Mouse (Mus musculus) thymus, adult 2 months (tissue): ENCODE data around the gene Samd15. TPM values are rescaled to one million over a fixed set of nuclear protein-coding genes. Genes with fewer than 3 reads are reported as not detected.

Experiments used
- DNase-seq: peaks from one replicate; pipeline ENCODE4 v3.0.0; 2021
- H3K27ac ChIP-seq: fragments of 200-500 bp; 2 replicates; pipeline ENCODE4 v1.5.1; 2012; ENCODE audit warnings: low read length, control low read depth; ENCODE audit not compliant: control insufficient read depth, insufficient read depth
- H3K27me3 ChIP-seq: fragments of 200-500 bp; 2 replicates; pipeline ENCODE4 v1.6.1; 2012; ENCODE audit warnings: mild to moderate bottlenecking, low read length, moderate library complexity, mixed read lengths; ENCODE audit not compliant: control insufficient read depth, insufficient read depth
- H3K36me3 ChIP-seq: fragments of 200-500 bp; 2 replicates; pipeline ENCODE4 v1.6.1; 2012; ENCODE audit warnings: mild to moderate bottlenecking, low read length, moderate library complexity; ENCODE audit not compliant: control insufficient read depth, insufficient read depth
- H3K4me1 ChIP-seq: fragments of 200-500 bp; replicated peaks from 2 replicates; pipeline ENCODE4 v1.6.1; 2012; ENCODE audit warnings: low read length; ENCODE audit not compliant: control insufficient read depth, insufficient read depth
- H3K4me3 ChIP-seq: fragments of 200-500 bp; 2 replicates; pipeline ENCODE4 v1.5.1; 2012; ENCODE audit warnings: mild to moderate bottlenecking, low read length, control low read depth, moderate library complexity; ENCODE audit not compliant: control insufficient read depth, insufficient read depth
- CTCF ChIP-seq: fragments of 200-500 bp; IDR thresholded peaks from 2 replicates; pipeline ENCODE4 v1.5.1; 2012; ENCODE audit warnings: mild to moderate bottlenecking, control low read depth, low read length, moderate library complexity, borderline replicate concordance; ENCODE audit not compliant: control insufficient read depth, poor library complexity, insufficient read depth; ENCODE audit errors: extremely low read depth
- POLR2A ChIP-seq: fragments of 200-500 bp; IDR thresholded peaks from 2 replicates; pipeline ENCODE4 v1.6.1; 2012; ENCODE audit warnings: mild to moderate bottlenecking, low read length, control low read depth, moderate library complexity; ENCODE audit not compliant: control insufficient read depth, poor library complexity, insufficient read depth; ENCODE audit errors: extremely low read depth
- WGBS: fragments of 180-500 bp; shearing (Covaris S2); methylation state at CpG from one replicate; pipeline ENCODE4 v1.1.7; 2018; 5-methylcytosine and 5-hydroxymethylcytosine counted together
- polyA plus RNA-seq: library from polyadenylated mRNA; depleted of rRNA; stranded (reverse); fragments of >200 nt; gene quantifications from 2 replicates; pipeline ENCODE4 v1.2.3, GENCODE M21; 2012; rRNA removed

Gene Samd15
- polyA plus RNA-seq, 1 experiment: 0.49 TPM

GRCm38 (mm10) chr12:87256629-87257028 is 57.1 kb downstream of the Samd15 start:
- Histone ChIP-seq H3K27ac (no peak overlapping the region), H3K36me3 (peaks cover 36% of the 10 kb centered on the region), H3K4me3 (no peak overlapping the region), H3K4me1 (no peaks in the 10 kb centered on the region), H3K27me3 (no peaks in the 10 kb centered on the region)
- no peak for TF ChIP-seq POLR2A
- no peak for TF ChIP-seq CTCF
- WGBS: 91% methylated on average over 5 of the region's 5 CpGs
- no peak for DNase-seq

GRCm38 (mm10) chr12:87260562-87260961 is 61.0 kb downstream of the Samd15 start:
- Histone ChIP-seq H3K4me1 (no peaks in the 10 kb centered on the region), H3K27me3 (no peaks in the 10 kb centered on the region), H3K4me3 (no peak overlapping the region), H3K36me3 (peaks cover 35% of the 10 kb centered on the region), H3K27ac (no peak overlapping the region)
- no peak for DNase-seq
- no peak for TF ChIP-seq POLR2A
- TF ChIP-seq CTCF: no peak
- WGBS: 96% methylated on average over 8 of the region's 8 CpGs

Other genes starting within 250 kb of the Samd15 start
- gene Zdhhc22, start 209.3 kb upstream of the Samd15 start, polyA plus RNA-seq: 0.86 and 1.6 TPM in 2 replicates
- 0.43 and 0.58 TPM in 2 replicates for gene Tmem63c, start 178.4 kb upstream of the Samd15 start, polyA plus RNA-seq
- 0.17 and 0.55 TPM in 2 replicates for gene Ngb, start 97.2 kb upstream of the Samd15 start, polyA plus RNA-seq
- gene Gstz1, start 52.6 kb upstream of the Samd15 start, polyA plus RNA-seq: 39.0 and 46.9 TPM in 2 replicates
- gene Pomt2, start 51.8 kb upstream of the Samd15 start, polyA plus RNA-seq: 11.3 and 12.2 TPM in 2 replicates
- gene Tmed8, start 731 bp downstream of the Samd15 start, polyA plus RNA-seq: 9.6 and 9.7 TPM in 2 replicates
- gene Noxred1, start 39.0 kb downstream of the Samd15 start, polyA plus RNA-seq: 0.54 and 0.86 TPM in 2 replicates
- 34.5 and 37.6 TPM in 2 replicates for gene Vipas39, start 66.5 kb downstream of the Samd15 start, polyA plus RNA-seq
- gene Ahsa1, start 66.8 kb downstream of the Samd15 start, polyA plus RNA-seq: 63.8 and 64.5 TPM in 2 replicates
- 0.05 TPM in 1 of 2 replicates, not detected in the other for gene Ism2, start 100.0 kb downstream of the Samd15 start, polyA plus RNA-seq
- gene Sptlc2, start 188.6 kb downstream of the Samd15 start, polyA plus RNA-seq: 9.2 and 10.2 TPM in 2 replicates
- gene Slirp, start 244.2 kb downstream of the Samd15 start, polyA plus RNA-seq: 10.5 and 17.5 TPM in 2 replicates
- gene Alkbh1, start 244.3 kb downstream of the Samd15 start, polyA plus RNA-seq: 36.1 and 42.7 TPM in 2 replicates